Mouse (Mus musculus): ENCODE measurements around the gene Gp2. TPM values are rescaled to one million over a fixed set of nuclear protein-coding genes. Genes with fewer than 3 reads are reported as not detected.

Gp2 gene
- polyA plus RNA-seq, 1 experiment = not detected

DNA sequence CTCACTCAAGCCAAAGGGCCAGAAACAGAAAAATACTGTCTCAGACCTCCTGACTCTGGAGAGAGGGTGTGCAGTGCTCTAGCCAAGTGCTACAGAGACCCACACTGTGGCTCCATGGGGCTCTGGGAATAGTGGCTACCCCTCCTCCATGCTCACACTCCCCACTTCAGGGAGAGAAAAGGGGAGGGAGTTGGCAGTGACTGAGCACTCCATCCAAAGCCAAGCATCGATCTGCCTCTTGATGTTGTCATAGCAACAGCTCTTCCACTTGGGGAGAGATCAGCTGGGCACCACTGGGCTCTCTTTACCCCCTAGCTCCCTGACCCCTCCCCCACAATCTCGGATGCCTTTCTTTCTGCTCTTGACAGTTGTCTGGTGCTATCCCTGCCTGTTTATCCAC, 38.4 kb downstream of the Gp2 start:
- no peak overlapping the region for H3K27ac ChIP-seq (ENCODE audit: insufficient read depth, low read length)
- no peak overlapping the region for H3K4me3 ChIP-seq (ENCODE audit: insufficient read depth, low read length)
- no peaks in the 10 kb centered on the region for H3K4me1 ChIP-seq (ENCODE audit: control insufficient read depth, insufficient read depth, low read length)
- TF ChIP-seq POLR2A (IDR thresholded peaks at IDR 0.05; ENCODE audit: low read depth, low read length) (no peak), CTCF (IDR thresholded peaks at IDR 0.05; ENCODE audit: borderline replicate concordance, insufficient read depth, low read length) (no peak)

- H3K4me1 ChIP-seq (ENCODE audit: control insufficient read depth, insufficient read depth, low read length) = no peaks in the 10 kb centered on the region
- no peak for TF ChIP-seq POLR2A (IDR thresholded peaks at IDR 0.05; ENCODE audit: low read depth, low read length)
- no peak for TF ChIP-seq CTCF (IDR thresholded peaks at IDR 0.05; ENCODE audit: borderline replicate concordance, insufficient read depth, low read length)
- no peak overlapping the region for H3K4me3 ChIP-seq (ENCODE audit: insufficient read depth, low read length)
- no peak overlapping the region for H3K27ac ChIP-seq (ENCODE audit: insufficient read depth, low read length)
Observed at GRCm38 (mm10) chr7:119418523-119418922, 40.6 kb downstream of the Gp2 start.

- Histone ChIP-seq H3K27ac (ENCODE audit: insufficient read depth, low read length) (no peak overlapping the region), H3K4me3 (ENCODE audit: insufficient read depth, low read length) (no peak overlapping the region), H3K4me1 (ENCODE audit: control insufficient read depth, insufficient read depth, low read length) (no peaks in the 10 kb centered on the region)
- TF ChIP-seq CTCF (IDR thresholded peaks at IDR 0.05; ENCODE audit: borderline replicate concordance, insufficient read depth, low read length) (no peak), POLR2A (IDR thresholded peaks at IDR 0.05; ENCODE audit: low read depth, low read length) (no peak)
Observed at GRCm38 (mm10) chr7:119394050-119394732, 64.9 kb downstream of the Gp2 start.

Other genes with a start within 250 kb of the Gp2 start
- gene Umod, start 20.0 kb upstream of the Gp2 start, polyA plus RNA-seq (2011; ENCODE audit: insufficient read length, low read depth, missing spikeins) = not detected in 2 replicates
- not detected in 2 replicates for gene Acsm5, start 60.2 kb upstream of the Gp2 start, polyA plus RNA-seq (2011; ENCODE audit: insufficient read length, low read depth, missing spikeins)
- gene Pdilt, start 64.2 kb upstream of the Gp2 start, polyA plus RNA-seq (2011; ENCODE audit: insufficient read length, low read depth, missing spikeins) = not detected in 2 replicates
- 0.07 TPM in 1 of 2 replicates, not detected in the other for gene Acsm2, start 95.1 kb upstream of the Gp2 start, polyA plus RNA-seq (2011; ENCODE audit: insufficient read length, low read depth, missing spikeins)
- gene Acsm1, start 147.7 kb upstream of the Gp2 start, polyA plus RNA-seq (2011; ENCODE audit: insufficient read length, low read depth, missing spikeins) = not detected in 2 replicates
- gene Acsm4, start 230.7 kb upstream of the Gp2 start, polyA plus RNA-seq (2011; ENCODE audit: insufficient read length, low read depth, missing spikeins) = not detected in 2 replicates

Data from embryonic fibroblast, embryonic 13.5 days (primary cell).